In the genomic region with DNA sequence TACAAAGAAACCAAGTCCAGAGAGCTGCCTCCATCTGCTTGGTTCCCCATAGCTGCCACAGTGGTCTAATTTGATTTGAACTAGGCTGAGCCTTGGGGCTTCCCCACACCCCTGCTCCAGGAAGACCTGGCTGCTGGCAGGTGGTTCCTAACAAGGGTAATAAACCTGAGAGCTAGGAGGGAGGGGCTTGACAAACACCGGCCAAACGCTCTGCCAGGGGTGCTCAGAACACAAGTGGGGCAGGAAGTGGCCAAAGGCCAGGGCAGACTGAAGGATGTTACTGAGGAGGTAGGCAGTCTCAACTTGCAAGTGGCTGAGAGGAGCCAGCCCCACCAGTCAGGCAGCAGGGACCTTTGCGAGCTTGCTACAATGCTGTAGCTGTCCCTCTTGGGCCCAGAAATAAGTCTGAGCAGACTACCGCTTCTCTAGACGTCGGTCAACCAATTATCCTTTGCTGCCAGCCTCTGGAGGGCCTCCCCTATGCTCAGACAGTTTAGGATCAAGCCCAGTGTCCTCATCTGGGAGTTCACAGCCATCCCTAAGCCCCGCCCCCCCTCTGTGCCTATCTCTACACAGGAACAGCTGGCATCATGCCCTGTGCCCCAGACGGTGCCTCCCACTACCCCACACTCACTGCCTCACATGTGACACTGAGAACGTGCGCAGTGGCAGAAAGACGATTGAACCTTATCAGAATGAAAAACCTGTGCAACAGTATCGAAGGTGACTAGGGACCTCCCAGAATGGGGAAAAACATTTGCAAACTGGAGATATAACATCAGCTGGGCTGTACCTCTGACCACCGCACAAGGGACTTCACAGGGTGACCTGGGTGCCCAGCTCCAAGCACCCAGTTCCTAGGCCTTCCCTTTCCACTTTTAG, we compare ENCODE assay signal across 9 mouse cellular contexts. TPM values are rescaled to one million over a fixed set of nuclear protein-coding genes. Genes with fewer than 3 reads are reported as not detected.
DNase-seq lines count a peak whose midpoint lies in the region; ATAC-seq lines count a peak whose summit lies in the region.
"Had no signal": no experiment of that assay in that cellular context is flagged by ENCODE, and none has a peak within 500 bp of the region (broad histone marks: within the 10 kb centered on the region; RNA-seq: fewer than 3 reads in every experiment).

No protein-coding gene starts in this region.

- ATAC-seq in hindbrain, embryonic 12.5 days (ENCODE audit: low FRiP score), result peak; percentile 40; the same call in 1 of the 2 replicates
- ATAC-seq in hindbrain, embryonic 13.5 days (ENCODE audit: low FRiP score), result no peak
- peak; percentile 57 for ATAC-seq in activated CD4-positive, CD25-positive, alpha-beta regulatory T cell, adult 4 months
- ATAC-seq in frontal cortex, adult (ENCODE audit: low TSS enrichment), result no peak
- ATAC-seq: Patski had no signal

- no peak overlapping the region for H3K4me3 ChIP-seq in hindbrain, embryonic 12.5 days
- H3K4me3 ChIP-seq in hindbrain, embryonic 13.5 days, result no peak overlapping the region

- H3K27me3 ChIP-seq in hindbrain, embryonic 12.5 days, result no peaks in the 10 kb centered on the region
- no peaks in the 10 kb centered on the region for H3K27me3 ChIP-seq in hindbrain, embryonic 13.5 days
- H3K27me3 ChIP-seq: Patski had no signal

- WGBS in hindbrain, embryonic 12.5 days, result 73% methylated on average over 13 of the region's 13 CpGs
- WGBS in hindbrain, embryonic 13.5 days, result 60% methylated on average over 13 of the region's 13 CpGs

- H3K27ac ChIP-seq in hindbrain, embryonic 12.5 days, result 0 out of 2 replicates have a peak overlapping the region, but pooled peaks have one; percentile 31
- no peak overlapping the region for H3K27ac ChIP-seq in hindbrain, embryonic 13.5 days

- H3K36me3 ChIP-seq in hindbrain, embryonic 12.5 days, result no peaks in the 10 kb centered on the region
- no peaks in the 10 kb centered on the region for H3K36me3 ChIP-seq in hindbrain, embryonic 13.5 days

- DNase-seq in induced T-regulatory cell, adult 2 months (ENCODE audit: low read depth), result peak; percentile 76
- peak; percentile 83 to 90 for DNase-seq in lung, adult 18-20 months
- peak; percentile 66 to 82 for DNase-seq in spleen, postnatal 36 days (ENCODE audit: low spot score in 2 of 2)
- DNase-seq in adipocyte (ENCODE audit: low spot score), result no peak

- H3K9ac ChIP-seq in hindbrain, embryonic 12.5 days, result no peak overlapping the region
- no peak overlapping the region for H3K9ac ChIP-seq in hindbrain, embryonic 13.5 days

- no peak overlapping the region for H3K4me2 ChIP-seq in hindbrain, embryonic 12.5 days (replicated peaks)
- H3K4me2 ChIP-seq in hindbrain, embryonic 13.5 days, result no peak overlapping the region

- peaks cover 19% of the 10 kb centered on the region for H3K4me1 ChIP-seq in hindbrain, embryonic 12.5 days
- H3K4me1 ChIP-seq in hindbrain, embryonic 13.5 days (replicated peaks), result peaks cover 19% of the 10 kb centered on the region

- H3K9me3 ChIP-seq in hindbrain, embryonic 12.5 days (replicated peaks), result no peaks in the 10 kb centered on the region
- no peaks in the 10 kb centered on the region for H3K9me3 ChIP-seq in hindbrain, embryonic 13.5 days

RNA-seq across cellular contexts. Expression of a gene that starts 11.6 kb away (rescaled TPM):
- 2.6 and 2.9 TPM in 2 replicates for polyA plus RNA-seq in hindbrain, embryonic 12.5 days (2016; fragmentation: Nextera tagmentation; extraction: Ambion mirVana)
- 2.2 and 2.5 TPM in 2 replicates for polyA plus RNA-seq in hindbrain, embryonic 13.5 days (2015; fragmentation: Nextera tagmentation; extraction: Ambion mirVana)
- 1 to 10 TPM; 5.9 to 8.0 TPM for polyA plus RNA-seq in activated CD4-positive, CD25-positive, alpha-beta regulatory T cell, adult 4 months (2017; shearing (Covaris generic))

Comparison
In these comparisons a context has a peak if more than half of its experiments do, and no peak if none do; other contexts are left out.
1. ATAC-seq: peak in hindbrain, embryonic 12.5 days (single experiment) and activated CD4-positive, CD25-positive, alpha-beta regulatory T cell, adult 4 months (single experiment); none in hindbrain, embryonic 13.5 days (single experiment) and frontal cortex, adult (single experiment).